Mouse (Mus musculus) hindbrain, embryonic 13.5 days (tissue): ENCODE measurements around the gene Twist2. TPM values are rescaled to one million over a fixed set of nuclear protein-coding genes. Genes with fewer than 3 reads are reported as not detected.

Experiments
- ATAC-seq: fragments of 200-750 bp; cut with Nextera tagmentation; 2 replicates; pipeline ENCODE4 v1.8.0; 2017; ENCODE audit warnings: moderate TSS enrichment; ENCODE audit not compliant: low FRiP score
- H3K27ac ChIP-seq: fragments of 300-500 bp; sonication (generic); 2 replicates; pipeline ENCODE4 v1.5.1; 2015; ENCODE audit warnings: inconsistent platforms, mild to moderate bottlenecking, moderate library complexity
- H3K27me3 ChIP-seq: fragments of 300-500 bp; sonication (generic); 2 replicates; pipeline ENCODE4 v1.6.1; 2015; ENCODE audit warnings: mild to moderate bottlenecking, inconsistent platforms
- H3K36me3 ChIP-seq: fragments of 300-500 bp; sonication (generic); 2 replicates; pipeline ENCODE4 v1.6.1; 2015; ENCODE audit warnings: mild to moderate bottlenecking, inconsistent platforms
- H3K4me1 ChIP-seq: fragments of 300-500 bp; sonication (generic); replicated peaks from 2 replicates; pipeline ENCODE4 v1.6.1; 2015; ENCODE audit warnings: inconsistent platforms
- H3K4me2 ChIP-seq: fragments of 300-500 bp; sonication (generic); 2 replicates; pipeline ENCODE4 v1.6.1; 2015; ENCODE audit warnings: inconsistent platforms, mild to moderate bottlenecking, moderate library complexity
- H3K4me3 ChIP-seq: fragments of 300-500 bp; sonication (generic); 2 replicates; pipeline ENCODE4 v1.5.1; 2015; ENCODE audit warnings: mild to moderate bottlenecking, inconsistent platforms
- H3K9ac ChIP-seq: fragments of 300-500 bp; sonication (generic); 2 replicates; pipeline ENCODE4 v1.6.1; 2015; ENCODE audit warnings: mild to moderate bottlenecking, inconsistent platforms
- H3K9me3 ChIP-seq: fragments of 300-500 bp; sonication (generic); 2 replicates; pipeline ENCODE4 v1.6.1; 2016; ENCODE audit warnings: inconsistent platforms
- WGBS: fragments of 180-500 bp; shearing (Covaris S2); methylation state at CpG from one replicate; pipeline ENCODE4 v1.1.7; 2015; 5-methylcytosine and 5-hydroxymethylcytosine counted together
- polyA plus RNA-seq: library from polyadenylated mRNA; unstranded; fragments of >200 nt; fragmentation: Nextera tagmentation; extraction: Ambion mirVana; gene quantifications from 2 replicates; pipeline ENCODE4 v1.2.1, GENCODE M21; 2015

Twist2 gene
- polyA plus RNA-seq, 1 experiment from 2014 or later: 0.87 TPM

DNA sequence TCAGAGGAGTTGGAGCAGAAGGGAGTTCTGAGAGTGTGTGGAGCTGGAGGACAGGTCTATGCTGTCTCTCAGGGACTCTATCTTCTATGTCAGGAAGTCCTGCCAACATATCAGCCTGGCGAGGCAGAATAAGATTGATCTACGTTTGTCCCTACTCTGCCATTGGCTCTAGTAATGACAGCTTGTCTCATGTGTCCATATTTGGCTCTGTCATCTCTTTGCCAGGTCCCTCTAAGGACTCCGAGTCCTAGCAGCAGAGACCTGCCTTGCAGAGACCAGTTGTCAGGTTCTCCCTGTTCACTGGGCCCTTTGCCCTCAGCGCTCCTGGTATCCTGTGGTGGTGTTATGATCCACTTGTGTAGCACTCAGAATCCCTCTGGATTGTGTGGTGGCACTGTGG is 21.4 kb upstream of the Twist2 start:
- Histone ChIP-seq H3K9me3 (0 out of 2 replicates have a peak, but pooled peaks cover 4% of the 10 kb centered on the region), H3K36me3 (no peaks in the 10 kb centered on the region), H3K27me3 (no peaks in the 10 kb centered on the region), H3K4me1 (no peaks in the 10 kb centered on the region), H3K9ac (no peak overlapping the region), H3K4me2 (no peak overlapping the region), H3K27ac (no peak overlapping the region), H3K4me3 (no peak overlapping the region)
- ATAC-seq: no peak
- 86% methylated on average over 4 of the region's 4 CpGs for WGBS

DNA sequence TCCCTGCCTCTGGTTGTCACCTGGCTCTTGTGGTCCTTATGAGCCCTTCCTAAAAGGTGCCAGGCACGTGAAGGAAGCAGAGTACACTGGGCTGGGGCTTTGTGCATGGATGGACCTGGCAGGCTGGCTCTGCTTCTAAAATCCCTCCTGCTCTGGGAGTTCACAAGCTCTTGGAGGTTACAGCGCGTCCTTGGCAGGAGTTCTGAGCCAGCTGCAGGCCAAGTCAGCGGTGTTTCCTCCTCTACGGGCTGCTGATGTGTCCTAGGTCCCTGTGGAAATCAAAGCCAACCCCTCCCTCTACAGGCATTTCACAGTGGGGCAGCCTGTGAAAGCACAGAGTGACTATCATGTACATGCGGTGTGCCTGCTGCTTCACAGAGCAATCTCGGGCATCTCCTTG is 20.1 kb upstream of the Twist2 start:
- no peaks in the 10 kb centered on the region for H3K4me1 ChIP-seq
- no peak overlapping the region for H3K4me2 ChIP-seq
- H3K27ac ChIP-seq: no peak overlapping the region
- no peak for ATAC-seq
- H3K9ac ChIP-seq: no peak overlapping the region
- H3K9me3 ChIP-seq: 0 out of 2 replicates have a peak, but pooled peaks cover 4% of the 10 kb centered on the region
- H3K27me3 ChIP-seq: no peaks in the 10 kb centered on the region
- no peaks in the 10 kb centered on the region for H3K36me3 ChIP-seq
- no peak overlapping the region for H3K4me3 ChIP-seq
- WGBS: 81% methylated on average over 7 of the region's 7 CpGs

- no peaks in the 10 kb centered on the region for H3K27me3 ChIP-seq
- H3K4me2 ChIP-seq: no peak overlapping the region
- 87% methylated on average over 3 of the region's 3 CpGs for WGBS
- 0 out of 2 replicates have a peak, but pooled peaks cover 7% of the 10 kb centered on the region for H3K9me3 ChIP-seq
- no peak overlapping the region for H3K27ac ChIP-seq
- ATAC-seq: no peak
- H3K4me1 ChIP-seq: no peaks in the 10 kb centered on the region
- H3K36me3 ChIP-seq: no peaks in the 10 kb centered on the region
- no peak overlapping the region for H3K9ac ChIP-seq
- H3K4me3 ChIP-seq: no peak overlapping the region
These were observed 17.1 kb upstream of the Twist2 start for GRCm38 (mm10) chr1:91784162-91784561.

GRCm38 (mm10) chr1:91799323-91799722 is 1.9 kb upstream of the Twist2 start:
- H3K9me3 ChIP-seq: no peaks in the 10 kb centered on the region
- H3K4me2 ChIP-seq: no peak overlapping the region
- H3K9ac ChIP-seq: no peak overlapping the region
- H3K4me3 ChIP-seq: no peak overlapping the region
- no peak overlapping the region for H3K27ac ChIP-seq
- no peak for ATAC-seq
- 67% methylated on average over 3 of the region's 3 CpGs for WGBS
- peaks cover 27% of the 10 kb centered on the region for H3K4me1 ChIP-seq
- no peaks in the 10 kb centered on the region for H3K36me3 ChIP-seq
- peaks cover 71% of the 10 kb centered on the region for H3K27me3 ChIP-seq

GRCm38 (mm10) chr1:91800348-91800747 is 913 bp upstream of the Twist2 start:
- Histone ChIP-seq H3K27me3 (peaks cover 76% of the 10 kb centered on the region), H3K4me3 (peak overlapping the region; percentile 46; the same call in 1 of the 2 replicates), H3K9me3 (no peaks in the 10 kb centered on the region), H3K4me2 (peak overlapping the region; percentile 81), H3K9ac (no peak overlapping the region), H3K4me1 (peaks cover 27% of the 10 kb centered on the region), H3K27ac (no peak overlapping the region), H3K36me3 (no peaks in the 10 kb centered on the region)
- ATAC-seq: no peak
- 16% methylated on average over 13 of the region's 13 CpGs for WGBS

- Histone ChIP-seq H3K36me3 (no peaks in the 10 kb centered on the region), H3K4me3 (peak overlapping the region; percentile 46), H3K4me1 (peaks cover 27% of the 10 kb centered on the region), H3K4me2 (peak overlapping the region; percentile 81), H3K27ac (no peak overlapping the region), H3K9ac (peak overlapping the region; percentile 60; the same call in 1 of the 2 replicates), H3K9me3 (no peaks in the 10 kb centered on the region), H3K27me3 (peaks cover 86% of the 10 kb centered on the region)
- WGBS: 2% methylated on average over 45 of the region's 45 CpGs
- no peak for ATAC-seq
These were observed 644 bp downstream of the Twist2 start for GRCm38 (mm10) chr1:91801844-91802366.

- no peak for ATAC-seq
- peaks cover 82% of the 10 kb centered on the region for H3K27me3 ChIP-seq
- H3K9ac ChIP-seq: no peak overlapping the region; the same call in 1 of the 2 replicates
These were observed 1.3 kb downstream of the Twist2 start for GRCm38 (mm10) chr1:91802406-91803121.

DNA sequence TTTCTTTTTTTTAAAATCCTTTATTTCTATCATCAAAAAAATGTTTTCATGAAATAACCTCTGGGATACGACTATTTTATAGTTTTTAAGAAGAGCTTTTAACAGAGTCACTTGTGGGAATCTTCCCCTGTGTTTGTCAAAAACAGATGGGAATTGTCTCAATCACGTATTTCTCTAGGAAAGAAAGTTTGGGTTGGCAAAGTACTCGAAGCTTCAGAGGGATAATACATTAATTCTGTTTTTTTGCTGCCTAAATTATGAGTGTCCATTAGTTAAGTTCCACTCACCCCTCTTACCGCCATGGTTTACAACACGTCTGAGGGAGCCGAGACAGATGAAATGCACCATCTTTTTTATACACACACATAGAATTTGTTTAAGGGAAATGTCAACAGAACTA is 2.2 kb downstream of the Twist2 start:
- H3K9me3 ChIP-seq: no peaks in the 10 kb centered on the region
- peaks cover 27% of the 10 kb centered on the region for H3K4me1 ChIP-seq
- ATAC-seq: no peak
- no peak overlapping the region for H3K27ac ChIP-seq
- 79% methylated on average over 6 of the region's 6 CpGs for WGBS
- H3K9ac ChIP-seq: no peak overlapping the region
- no peaks in the 10 kb centered on the region for H3K36me3 ChIP-seq
- peaks cover 74% of the 10 kb centered on the region for H3K27me3 ChIP-seq
- H3K4me2 ChIP-seq: no peak overlapping the region
- no peak overlapping the region for H3K4me3 ChIP-seq

More at GRCm38 (mm10) chr1:91802406-91803121, 1.3 kb downstream of the Twist2 start:
- H3K9me3 ChIP-seq: no peaks in the 10 kb centered on the region
- H3K27ac ChIP-seq: no peak overlapping the region
- 10% methylated on average over 30 of the region's 30 CpGs for WGBS
- H3K4me2 ChIP-seq: peak overlapping the region; percentile 81
- H3K4me3 ChIP-seq: peak overlapping the region; percentile 46
- peaks cover 27% of the 10 kb centered on the region for H3K4me1 ChIP-seq
- no peaks in the 10 kb centered on the region for H3K36me3 ChIP-seq

DNA sequence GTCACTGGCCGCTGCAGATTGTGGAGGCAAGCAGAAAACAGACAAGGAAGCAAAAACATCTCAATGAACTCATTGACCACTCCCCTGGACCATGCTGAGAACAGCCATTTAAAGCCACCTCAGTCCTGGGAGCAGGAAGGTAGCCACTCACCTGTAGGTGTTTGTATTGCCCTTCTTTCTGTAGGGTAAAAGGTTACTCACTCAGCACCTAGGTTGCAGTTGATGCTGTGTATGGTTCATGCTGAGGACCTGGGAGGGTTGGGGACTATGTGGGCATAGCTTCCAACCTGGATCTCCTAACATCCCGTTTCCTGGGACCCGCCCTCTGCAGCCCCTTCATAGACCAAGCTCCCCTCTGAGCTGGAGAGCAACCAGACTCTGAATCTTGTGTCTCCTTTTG is 14.8 kb downstream of the Twist2 start:
- Histone ChIP-seq H3K4me2 (no peak overlapping the region), H3K9me3 (no peaks in the 10 kb centered on the region), H3K4me1 (peaks cover 5% of the 10 kb centered on the region), H3K9ac (no peak overlapping the region), H3K27me3 (no peaks in the 10 kb centered on the region), H3K36me3 (no peaks in the 10 kb centered on the region), H3K4me3 (no peak overlapping the region), H3K27ac (no peak overlapping the region)
- no peak for ATAC-seq
- 82% methylated on average over 3 of the region's 3 CpGs for WGBS

DNA sequence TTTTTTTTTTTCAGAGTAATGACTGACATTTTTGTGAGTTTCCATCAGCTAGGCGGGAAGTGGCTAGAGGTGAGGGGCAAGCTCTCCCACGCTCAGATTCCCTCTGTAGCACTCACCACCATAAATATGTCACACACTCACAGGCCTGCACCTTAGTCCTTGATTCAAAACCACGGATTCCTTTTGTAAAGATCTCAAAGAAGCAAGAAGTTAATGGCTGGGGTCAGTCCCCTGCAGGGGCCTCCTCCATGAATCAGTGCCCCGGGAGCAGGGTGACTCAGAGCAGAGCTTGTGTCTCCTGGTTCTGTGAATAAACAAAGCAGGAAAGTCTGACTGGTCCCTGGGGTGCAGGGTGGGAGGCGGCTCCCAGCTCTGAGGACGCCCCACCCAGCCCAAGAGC is 15.3 kb downstream of the Twist2 start:
- no peak overlapping the region for H3K4me2 ChIP-seq
- H3K4me3 ChIP-seq: no peak overlapping the region
- H3K27ac ChIP-seq: no peak overlapping the region
- no peaks in the 10 kb centered on the region for H3K9me3 ChIP-seq
- no peak overlapping the region for H3K9ac ChIP-seq
- H3K27me3 ChIP-seq: no peaks in the 10 kb centered on the region
- no peak for ATAC-seq
- H3K4me1 ChIP-seq: peaks cover 5% of the 10 kb centered on the region
- 35% methylated on average over 6 of the region's 6 CpGs for WGBS
- H3K36me3 ChIP-seq: no peaks in the 10 kb centered on the region

DNA sequence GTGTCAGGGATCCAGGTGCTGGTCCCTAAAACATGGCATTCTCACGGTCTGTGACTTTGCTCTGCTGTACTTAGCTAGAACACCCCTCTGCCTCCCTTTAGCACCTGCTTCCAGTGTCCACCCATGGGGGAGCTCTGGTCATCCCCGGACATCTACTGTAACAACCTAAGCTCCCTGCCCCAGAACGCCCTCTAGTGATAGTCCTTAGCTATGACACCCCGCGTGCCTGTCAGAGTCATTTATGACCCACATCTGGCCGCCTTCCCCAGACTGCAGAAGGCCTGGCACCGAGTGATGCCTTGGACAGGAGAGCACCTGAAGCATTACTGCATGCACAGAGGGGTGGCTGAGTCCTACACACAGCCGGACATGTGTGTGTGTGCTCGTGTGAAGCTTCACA is 18.0 kb downstream of the Twist2 start:
- Histone ChIP-seq H3K4me1 (peaks cover 5% of the 10 kb centered on the region), H3K4me3 (no peak overlapping the region), H3K9me3 (no peaks in the 10 kb centered on the region), H3K27me3 (no peaks in the 10 kb centered on the region), H3K36me3 (no peaks in the 10 kb centered on the region), H3K27ac (no peak overlapping the region), H3K9ac (no peak overlapping the region), H3K4me2 (no peak overlapping the region)
- 65% methylated on average over 9 of the region's 9 CpGs for WGBS
- no peak for ATAC-seq

DNA sequence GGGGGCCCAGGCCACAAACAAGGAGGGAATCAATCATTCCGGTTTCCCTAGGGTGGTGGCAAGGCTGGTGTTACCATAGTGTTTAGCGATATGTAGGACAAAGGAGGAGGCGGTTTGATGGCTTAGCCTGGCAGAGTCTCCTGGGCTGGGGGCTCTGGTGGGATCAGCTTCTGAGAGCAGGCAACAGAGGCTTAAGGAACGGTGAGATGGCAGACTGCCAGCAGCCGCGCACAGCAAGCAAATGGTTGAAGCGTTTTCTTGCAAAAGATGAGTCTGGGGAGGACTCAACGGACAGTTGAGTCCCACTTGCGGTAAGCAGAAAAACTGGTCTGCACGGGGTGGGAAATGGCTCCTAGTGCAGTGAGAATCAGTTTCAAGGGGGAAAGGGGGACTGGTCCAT is 19.3 kb downstream of the Twist2 start:
- peaks cover 5% of the 10 kb centered on the region for H3K4me1 ChIP-seq
- no peak for ATAC-seq
- no peak overlapping the region for H3K9ac ChIP-seq
- no peaks in the 10 kb centered on the region for H3K36me3 ChIP-seq
- H3K27ac ChIP-seq: no peak overlapping the region
- H3K27me3 ChIP-seq: no peaks in the 10 kb centered on the region
- WGBS: 62% methylated on average over 10 of the region's 10 CpGs
- H3K4me2 ChIP-seq: no peak overlapping the region
- H3K9me3 ChIP-seq: no peaks in the 10 kb centered on the region
- H3K4me3 ChIP-seq: no peak overlapping the region

- Histone ChIP-seq H3K4me2 (no peak overlapping the region), H3K27ac (no peak overlapping the region), H3K4me3 (no peak overlapping the region), H3K36me3 (no peaks in the 10 kb centered on the region), H3K27me3 (0 out of 2 replicates have a peak, but pooled peaks cover 2% of the 10 kb centered on the region), H3K4me1 (peaks cover 5% of the 10 kb centered on the region), H3K9me3 (no peaks in the 10 kb centered on the region), H3K9ac (no peak overlapping the region)
- ATAC-seq: no peak
- WGBS: 90% methylated on average over 4 of the region's 4 CpGs
These were observed 21.1 kb downstream of the Twist2 start for GRCm38 (mm10) chr1:91822316-91822824.
